Mouse (Mus musculus) bone marrow, adult 2 months (tissue): Measurements from ENCODE around the gene Thop1. TPM values are rescaled to one million over a fixed set of nuclear protein-coding genes. Genes with fewer than 3 reads are reported as not detected.
"Not testable (repeated sequence)": the region's sequence is repeated elsewhere in the genome, so short reads cannot be mapped to it uniquely, and the experiment has no call there.

Experiments
- H3K27ac ChIP-seq: fragments of 200-500 bp; 2 replicates; pipeline ENCODE4 v1.5.1; 2012; ENCODE audit warnings: low read depth, mild to moderate bottlenecking, control low read depth, inconsistent platforms, low read length; ENCODE audit not compliant: control insufficient read depth, poor library complexity, insufficient read depth
- H3K4me1 ChIP-seq: fragments of 200-500 bp; 2 replicates; pipeline ENCODE4 v1.6.1; 2011; ENCODE audit warnings: low read length; ENCODE audit not compliant: control insufficient read depth, insufficient read depth
- H3K4me3 ChIP-seq: fragments of 200-500 bp; replicated peaks from 2 replicates; pipeline ENCODE3; 2011; ENCODE audit warnings: mild to moderate bottlenecking, low read depth, low read length, control low read depth; ENCODE audit not compliant: control insufficient read depth
- CTCF ChIP-seq: fragments of 200-500 bp; IDR thresholded peaks from 2 replicates; pipeline ENCODE4 v1.5.1; 2011; ENCODE audit warnings: low read length, control low read depth; ENCODE audit not compliant: control insufficient read depth, insufficient read depth
- POLR2A ChIP-seq: fragments of 200-500 bp; IDR thresholded peaks from 2 replicates; pipeline ENCODE4 v1.6.1; 2011; ENCODE audit warnings: low read depth, mild to moderate bottlenecking, control low read depth, low read length, borderline replicate concordance; ENCODE audit not compliant: control insufficient read depth
- WGBS: fragments of 180-500 bp; shearing (Covaris S2); methylation state at CpG from one replicate; pipeline ENCODE4 v1.1.7; 2018; 5-methylcytosine and 5-hydroxymethylcytosine counted together
- polyA plus RNA-seq: library from polyadenylated mRNA; stranded (reverse); fragments of >200 nt; gene quantifications from 2 replicates; pipeline ENCODE4 v1.2.4, GENCODE M21; 2011; ENCODE audit warnings: low replicate concordance; ENCODE audit not compliant: missing spikeins, insufficient read depth, insufficient read length

Gene Thop1
- polyA plus RNA-seq, 1 experiment, result 16.7 TPM

DNA sequence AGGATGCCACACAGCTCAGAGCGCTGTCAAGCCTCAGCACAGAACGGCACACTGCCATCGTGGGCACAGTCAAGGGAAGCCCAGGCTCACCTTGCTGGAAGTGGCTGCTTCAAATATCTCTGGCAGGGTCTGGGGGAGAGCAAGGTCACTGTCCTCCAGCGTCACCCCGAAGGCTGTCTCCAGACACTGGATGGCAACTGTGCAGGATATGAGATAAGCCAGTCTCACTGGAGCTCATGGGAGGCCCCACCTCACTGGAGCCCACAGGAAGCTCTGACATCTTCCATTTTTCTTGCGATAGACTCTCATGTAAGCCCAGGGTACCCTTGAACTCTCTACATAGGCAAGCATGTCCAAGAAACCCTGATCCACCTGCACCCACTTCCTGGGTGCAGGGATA, 18.7 kb upstream of the Thop1 start:
- TF ChIP-seq CTCF, result no peak
- TF ChIP-seq POLR2A, result no peak

DNA sequence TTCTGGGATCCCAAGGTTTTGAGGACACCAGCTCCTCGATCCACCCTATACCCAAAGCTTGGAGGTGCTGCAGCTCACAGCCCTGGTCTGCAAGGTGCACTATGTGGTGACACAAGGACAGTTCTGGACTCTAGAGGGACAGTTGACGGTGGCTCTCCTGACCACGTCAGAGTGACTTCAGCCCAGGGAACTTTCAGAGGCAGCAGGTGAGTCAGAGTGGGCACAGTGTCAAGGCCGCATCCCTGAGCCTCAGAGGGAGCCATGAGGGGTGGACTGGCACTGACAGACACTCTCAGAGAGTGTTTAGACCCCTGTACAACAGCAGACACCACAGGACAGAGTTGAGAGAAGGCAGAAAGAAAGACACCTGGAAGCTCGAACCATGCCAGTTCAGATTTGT, 17.3 kb upstream of the Thop1 start:
- H3K4me3 ChIP-seq, result no peak overlapping the region
- TF ChIP-seq CTCF (no peak), POLR2A (no peak)
- H3K27ac ChIP-seq, result no peak overlapping the region
- WGBS, result 83% methylated on average over 5 of the region's 5 CpGs
- no peaks in the 10 kb centered on the region; the same call in 1 of the 2 replicates for H3K4me1 ChIP-seq

More for the DNA sequence above, 18.7 kb upstream of the Thop1 start:
- 65% methylated on average over 6 of the region's 6 CpGs for WGBS
- Histone ChIP-seq H3K27ac (no peak overlapping the region), H3K4me1 (no peaks in the 10 kb centered on the region; the same call in 1 of the 2 replicates), H3K4me3 (no peak overlapping the region)

DNA sequence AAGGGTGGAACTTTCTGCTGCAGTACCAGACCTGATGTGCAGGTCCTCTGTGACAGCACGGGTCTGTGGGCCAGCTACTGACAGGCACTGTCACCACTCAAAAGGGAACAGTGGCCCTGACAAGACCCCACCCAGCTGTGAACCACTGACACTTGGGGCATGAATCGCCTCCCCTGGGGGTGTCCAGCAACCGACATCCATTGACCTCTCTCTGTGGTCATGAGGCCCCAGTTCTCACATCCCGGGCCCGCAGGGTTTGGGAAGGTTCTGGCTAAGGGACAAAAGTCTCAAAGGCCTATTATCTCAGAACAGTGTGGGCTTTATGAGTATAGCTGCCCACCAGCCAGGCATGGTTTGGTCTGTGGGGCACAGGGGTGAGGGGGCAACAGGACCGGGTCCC, 14.7 kb upstream of the Thop1 start:
- TF ChIP-seq POLR2A (no peak), CTCF (no peak)
- peaks cover 1% of the 10 kb centered on the region; the same call in 1 of the 2 replicates for H3K4me1 ChIP-seq
- 88% methylated on average over 6 of the region's 6 CpGs for WGBS
- no peak overlapping the region for H3K4me3 ChIP-seq
- no peak overlapping the region for H3K27ac ChIP-seq

DNA sequence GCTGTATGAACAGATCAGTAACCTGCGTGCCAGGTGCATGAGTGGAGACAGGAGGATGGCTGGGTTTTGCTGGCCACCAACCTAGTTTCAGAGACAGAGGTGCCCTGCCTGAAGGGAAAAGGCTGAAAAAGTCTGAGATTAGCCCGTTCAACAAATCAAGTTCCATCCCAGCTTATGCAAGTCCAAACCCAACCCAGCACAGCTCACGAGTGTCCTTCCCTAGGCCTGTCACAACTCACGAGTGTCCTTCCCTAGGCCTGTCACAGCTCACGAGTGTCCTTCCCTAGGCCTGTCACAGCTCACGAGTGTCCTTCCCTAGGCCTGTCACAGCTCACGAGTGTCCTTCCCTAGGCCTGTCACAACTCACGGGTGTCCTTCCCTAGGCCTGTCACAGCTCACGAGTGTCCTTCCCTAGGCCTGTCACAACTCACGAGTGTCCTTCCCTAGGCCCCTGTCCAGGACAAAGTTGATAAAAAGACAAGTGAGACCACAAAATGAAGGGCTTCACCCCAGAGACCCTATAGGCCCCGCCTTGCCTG, 14.0 kb upstream of the Thop1 start:
- not testable (repeated sequence) for H3K4me3 ChIP-seq, H3K4me1 ChIP-seq, H3K27ac ChIP-seq
- 79% methylated on average over 11 of the region's 11 CpGs for WGBS

DNA sequence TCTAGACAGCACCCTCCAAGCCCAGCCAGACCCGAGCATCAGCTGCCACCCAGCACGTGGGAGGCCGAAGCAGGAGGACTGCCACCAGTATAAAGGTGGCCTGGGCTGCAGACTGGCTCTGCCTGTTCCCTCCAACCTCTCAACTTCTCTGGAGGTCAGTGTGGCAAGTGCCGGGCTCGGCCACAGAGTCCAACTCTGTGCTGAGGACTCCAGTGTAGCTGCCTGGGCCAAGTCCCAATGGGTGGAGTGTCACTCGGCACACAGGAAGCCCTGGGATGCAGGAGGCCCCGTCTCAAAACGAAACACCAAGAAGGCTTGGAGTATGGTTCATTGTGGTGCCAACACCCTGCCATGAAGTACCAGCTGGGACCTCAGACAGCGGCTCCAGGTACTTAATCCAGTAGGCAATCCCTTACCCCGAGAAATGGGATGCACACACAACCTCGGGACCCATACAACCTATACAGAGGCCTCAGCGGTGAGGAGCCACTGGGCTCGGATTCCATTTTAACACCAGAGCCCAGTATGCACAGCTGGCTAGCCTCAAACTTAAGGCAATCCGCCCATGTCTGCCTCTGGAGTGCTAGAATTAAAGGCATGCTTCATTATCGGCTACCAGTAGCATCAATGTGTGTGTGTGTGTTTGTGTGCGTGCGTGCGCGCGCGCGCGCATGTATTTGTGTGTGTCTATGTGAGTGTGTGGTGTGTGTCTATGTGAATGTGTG, 12.3 kb upstream of the Thop1 start:
- H3K27ac ChIP-seq, result no peak overlapping the region
- peaks cover 1% of the 10 kb centered on the region; the same call in 1 of the 2 replicates for H3K4me1 ChIP-seq
- WGBS, result 90% methylated on average over 23 of the region's 23 CpGs
- TF ChIP-seq CTCF (no peak), POLR2A (no peak)
- H3K4me3 ChIP-seq, result no peak overlapping the region

DNA sequence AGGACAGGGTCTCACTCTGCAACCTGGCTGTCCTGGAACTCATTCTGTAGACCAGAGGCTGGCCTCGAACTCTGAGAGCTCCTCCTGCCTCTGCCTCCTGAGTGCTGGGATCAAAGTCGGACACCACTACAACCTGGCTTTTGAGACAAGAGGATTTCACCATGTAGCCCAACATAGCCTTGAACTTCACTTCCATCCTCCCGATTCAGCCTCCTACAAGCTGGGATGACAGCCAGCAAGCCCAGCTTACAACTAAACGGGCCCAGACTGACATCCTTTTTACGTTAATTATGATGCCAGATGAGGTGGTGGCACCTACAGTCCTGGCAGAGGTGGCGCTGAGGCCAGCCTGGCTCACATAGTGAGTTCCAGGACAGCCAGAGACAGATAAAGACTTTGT, 10.9 kb upstream of the Thop1 start:
- WGBS, result 72% methylated on average over 6 of the region's 6 CpGs
- Histone ChIP-seq H3K4me1 (peaks cover 1% of the 10 kb centered on the region; the same call in 1 of the 2 replicates), H3K4me3 (no peak overlapping the region), H3K27ac (no peak overlapping the region)
- TF ChIP-seq CTCF (no peak), POLR2A (no peak)

DNA sequence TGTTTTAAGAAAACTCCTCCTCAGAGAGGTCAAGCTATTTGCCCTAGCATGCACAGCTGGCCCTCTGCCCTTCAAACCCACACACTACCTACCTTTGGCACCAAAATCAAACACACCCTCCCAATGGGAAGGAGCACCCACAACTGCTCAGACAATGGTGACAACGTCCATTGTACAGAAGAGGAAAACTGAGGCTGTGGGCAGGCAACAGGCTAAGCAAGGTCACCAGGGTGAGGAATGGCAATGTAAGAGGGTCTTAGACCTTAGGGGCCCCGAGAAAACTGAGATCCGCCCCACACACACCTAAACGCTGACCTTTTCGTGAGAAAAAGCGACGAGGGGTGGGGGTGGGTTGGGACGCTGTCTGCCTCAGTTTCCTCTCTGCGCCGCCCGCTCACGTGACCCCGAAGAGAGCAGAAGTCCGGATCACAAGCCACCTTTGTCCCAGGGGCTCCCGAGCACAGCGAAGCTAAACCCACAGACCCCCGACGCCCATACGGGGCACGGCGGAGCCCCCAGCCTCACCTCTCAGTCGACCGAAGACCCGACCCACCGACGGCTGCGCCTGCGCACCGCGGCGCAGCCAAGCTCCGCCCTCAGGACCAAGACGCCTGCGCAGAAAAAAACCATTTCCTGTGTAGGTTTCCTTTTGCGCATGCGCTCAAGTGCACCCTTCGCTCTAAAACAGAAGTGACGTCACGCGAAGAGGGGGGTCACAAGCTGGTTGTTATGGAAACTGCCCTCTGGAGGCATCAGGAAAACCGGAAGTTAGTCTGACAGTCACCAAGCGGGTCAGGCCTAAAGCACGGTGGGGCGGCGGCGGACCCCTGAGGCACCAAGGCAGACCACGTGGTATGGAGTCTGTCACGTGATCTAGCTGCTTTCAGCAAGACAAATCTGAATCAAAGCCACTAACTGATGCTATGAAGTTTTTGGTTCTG, 10.0 kb upstream of the Thop1 start, which contains the start of gene Sgta:
TSS of gene Sgta (minus strand) at position 579 of the 941 bp plus-strand sequence.
- under 1% methylated on average over 48 of the region's 48 CpGs for WGBS

DNA sequence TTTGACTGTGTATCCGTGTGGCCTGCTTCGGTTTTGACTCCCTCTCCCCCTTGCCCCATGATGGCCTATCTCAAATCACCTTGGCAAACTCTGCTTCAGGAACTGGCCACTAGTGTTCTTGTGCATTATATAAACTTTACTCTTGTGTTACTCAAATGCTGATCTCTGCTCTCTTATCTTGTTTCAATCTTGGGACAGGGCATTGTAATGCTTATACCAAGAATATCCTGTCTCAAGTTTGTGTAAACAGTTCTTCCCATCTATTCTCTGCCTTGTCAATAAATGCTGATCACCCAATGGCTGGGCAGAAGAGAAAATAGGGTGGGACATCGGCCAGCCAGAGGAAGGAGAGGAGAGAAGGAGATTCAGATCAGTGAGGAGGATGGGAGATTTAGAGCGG, 7.1 kb upstream of the Thop1 start:
- WGBS, result 59% methylated on average over 4 of the region's 4 CpGs
- H3K27ac ChIP-seq, result no peak overlapping the region
- peaks cover 1% of the 10 kb centered on the region; the same call in 1 of the 2 replicates for H3K4me1 ChIP-seq
- TF ChIP-seq CTCF (no peak), POLR2A (no peak)
- H3K4me3 ChIP-seq, result no peak overlapping the region

More for the DNA sequence above, 10.0 kb upstream of the Thop1 start, which contains the start of gene Sgta:
- Histone ChIP-seq H3K27ac (peak within 1 kb of the TSS; percentile 68), H3K4me1 (peaks cover 1% of the 10 kb centered on the region; the same call in 1 of the 2 replicates), H3K4me3 (peak within 1 kb of the TSS; percentile 88)
- TF ChIP-seq POLR2A, result no peak; the same call in 1 of the 2 replicates
- no peak for TF ChIP-seq CTCF

DNA sequence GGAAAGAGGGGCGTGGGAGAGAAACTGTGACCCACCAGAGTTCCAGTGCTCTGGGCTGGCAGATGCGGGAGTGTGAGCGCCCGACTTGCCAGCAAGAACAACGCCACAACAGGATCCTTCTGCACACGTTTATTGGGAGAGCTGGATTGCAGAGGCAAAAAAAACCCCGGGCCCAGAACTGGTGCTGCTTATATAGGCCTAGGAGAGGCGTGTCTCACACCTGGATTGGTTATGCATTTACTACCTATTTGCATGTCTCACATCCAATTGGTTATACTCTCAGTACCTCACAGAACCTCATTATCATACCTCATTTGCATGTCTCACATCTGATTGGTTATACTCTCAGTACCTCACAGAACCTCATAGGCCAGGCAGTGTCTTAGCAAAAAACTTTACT, 5.3 kb upstream of the Thop1 start:
- not testable (repeated sequence) for H3K27ac ChIP-seq, H3K4me1 ChIP-seq, H3K4me3 ChIP-seq
- 81% methylated on average over 8 of the region's 8 CpGs for WGBS
